Mouse (Mus musculus) spleen, postnatal 14 days (tissue): ENCODE data around the gene Egfl7.
A peak's percentile ranks its signal among the peaks of the same experiment; 100 is the strongest.

Experiments
- DNase-seq, 2 experiments: peaks; one replicate each; pipeline ENCODE4 v3.0.0; 2021 to 2022; ENCODE audit warnings: low spot score in 2 of 2

Gene Egfl7

DNA sequence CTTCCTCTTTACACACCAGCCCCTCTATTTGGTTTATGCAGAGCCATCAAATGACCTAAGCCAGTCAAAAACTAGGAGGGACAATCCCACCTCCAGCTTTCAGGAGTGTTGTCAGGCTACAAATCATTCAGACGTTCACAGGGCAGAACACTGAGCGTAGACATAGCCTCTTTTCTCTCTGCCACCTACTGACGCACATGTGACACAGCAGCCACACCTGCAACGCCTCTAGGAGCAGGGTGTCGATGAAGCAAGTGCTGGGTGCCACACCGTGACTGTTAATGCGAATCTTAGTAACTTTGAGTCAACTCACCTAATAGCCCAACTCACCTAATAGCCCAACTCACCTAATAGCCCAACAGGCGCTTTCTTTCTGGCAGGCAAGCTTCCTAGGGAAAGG is 59.3 kb downstream of the Egfl7 start:
- peak in 1 of 2 experiments; percentile 45 for DNase-seq

DNA sequence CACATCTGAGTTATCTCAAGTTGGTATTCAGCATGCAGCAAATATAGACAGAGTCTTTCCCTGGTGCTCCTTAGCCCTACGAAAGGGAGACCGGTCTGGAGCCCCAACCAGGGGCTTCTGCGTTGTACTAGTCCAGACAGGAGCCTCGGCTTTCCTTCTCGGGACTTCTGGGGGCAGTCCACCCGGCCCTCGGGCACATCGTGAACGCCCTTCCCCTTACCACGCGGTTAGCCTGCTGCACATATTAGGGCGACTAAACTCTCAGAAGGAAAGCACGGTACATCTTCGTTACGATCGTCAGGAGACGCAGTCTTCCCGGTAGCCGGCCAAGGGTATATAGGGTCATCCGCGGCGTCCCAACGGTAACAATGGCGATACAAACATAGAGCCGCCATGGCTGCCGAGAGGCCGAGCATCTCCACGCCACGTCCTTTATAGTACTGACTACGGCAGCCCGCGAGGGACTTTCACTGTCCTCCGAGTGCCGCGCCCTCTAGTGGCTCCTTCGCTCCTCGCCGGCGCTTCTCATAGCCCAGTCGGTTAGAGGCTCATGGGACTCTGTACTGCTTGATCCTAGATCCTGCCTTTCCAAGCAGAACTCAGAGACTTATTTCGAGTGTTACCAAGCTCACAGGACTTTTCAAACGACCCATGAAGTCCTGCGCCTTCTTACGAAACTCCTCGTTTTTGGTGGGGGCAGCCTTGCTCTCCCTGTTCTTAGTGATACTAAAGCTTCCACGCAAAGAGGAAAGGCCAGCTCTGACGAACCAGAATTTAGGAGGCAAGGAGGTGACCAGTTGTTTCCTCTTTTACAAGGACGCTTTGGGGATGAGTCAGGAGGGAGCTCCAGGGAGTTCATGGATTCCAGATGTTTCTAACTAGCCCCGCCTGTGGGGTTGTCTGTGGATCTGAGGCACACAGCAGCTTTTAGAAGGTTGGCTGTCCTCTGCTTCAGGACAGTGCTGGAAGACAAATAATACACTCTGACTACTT is 60.3 kb downstream of the Egfl7 start:
- DNase-seq = peak; percentile 91 to 97

DNA sequence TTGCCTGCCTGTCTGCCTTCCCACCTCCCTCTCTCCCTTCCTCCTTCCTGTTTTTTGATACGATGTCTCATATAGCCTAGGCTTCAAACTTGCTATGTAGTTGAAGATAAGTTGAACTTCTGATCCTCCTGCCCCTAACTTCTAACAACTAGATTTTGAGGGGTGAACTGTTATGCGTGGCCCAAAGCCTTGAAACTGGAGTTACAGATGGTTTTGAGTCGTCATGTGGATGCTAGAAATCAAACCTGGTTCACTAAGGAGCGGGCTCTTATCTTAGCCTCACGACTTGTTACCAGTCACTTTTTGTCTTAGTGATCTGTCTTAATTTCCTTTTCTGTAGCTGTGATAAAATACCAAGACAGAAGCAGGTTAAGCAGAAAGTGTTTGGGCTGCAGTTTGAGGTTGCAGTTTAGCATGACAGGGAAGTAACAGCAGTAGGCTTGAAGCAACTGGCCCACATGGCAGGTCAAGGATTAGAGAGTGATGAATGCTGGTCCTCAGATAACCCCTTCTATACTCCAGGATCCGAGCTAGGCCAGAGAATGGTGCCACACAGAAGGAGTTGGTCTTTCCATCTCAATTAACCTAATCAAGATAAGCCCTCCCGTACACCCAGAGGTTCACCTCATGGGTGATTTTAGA is 61.3 kb downstream of the Egfl7 start:
- no peak for DNase-seq
